Mouse (Mus musculus): ENCODE results near the gene Dusp27. TPM values are rescaled to one million over a fixed set of nuclear protein-coding genes. Genes with fewer than 3 reads are reported as not detected.

The Dusp27 gene
- total and polyA plus RNA-seq, 3 experiments, result 0.11 TPM; not detected in 2

DNA sequence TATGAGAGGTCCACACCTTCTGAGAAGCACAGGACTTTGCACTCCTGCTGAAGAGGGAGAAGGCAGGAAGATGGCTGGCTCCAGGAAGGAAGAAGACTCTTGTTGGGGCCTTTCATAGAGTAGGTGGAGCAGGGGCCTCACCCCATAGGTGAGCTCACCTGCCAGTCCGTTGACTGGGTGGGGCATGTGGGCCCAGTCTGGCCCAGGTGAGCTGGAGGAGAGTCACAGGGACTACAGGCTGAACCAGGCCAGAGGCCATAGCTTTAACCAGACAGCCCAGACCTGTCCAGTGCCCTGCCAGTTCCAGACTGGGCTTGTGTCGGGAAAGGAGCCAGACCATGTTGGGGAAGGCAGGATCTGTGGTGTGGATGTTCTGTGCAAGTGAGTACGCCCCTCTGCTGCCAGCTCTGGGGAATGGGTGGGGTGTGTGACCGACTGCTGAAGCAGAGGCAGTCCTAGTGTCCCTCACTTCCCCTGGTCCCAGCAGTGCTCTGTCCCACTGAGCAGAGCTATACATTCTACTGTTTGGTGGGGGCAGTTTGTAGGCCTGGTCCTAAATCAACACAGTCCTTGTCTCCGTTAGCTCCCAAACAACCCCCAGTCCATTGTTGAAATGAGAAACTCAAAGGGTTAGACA, 2.6 kb upstream of the Dusp27 start, which contains the start of gene Gpa33:
Gene Gpa33 (plus strand): TSS at position 15 of the 637 bp plus-strand sequence.
- no peak for DNase-seq (ENCODE audit: low spot score)
- TF ChIP-seq TAL1 (conservative IDR thresholded peaks at IDR 0.05; ENCODE audit: low read depth, low read length) (no peak), POLR2AphosphoS5 (IDR thresholded peaks at IDR 0.05; ENCODE audit: insufficient replicate concordance, low read depth, low read length) (no peak), GATA2 (IDR thresholded peaks at IDR 0.05; ENCODE audit: borderline replicate concordance, low read depth, low read length) (no peak), GATA1 (IDR thresholded peaks at IDR 0.05; ENCODE audit: borderline replicate concordance, low read length) (no peak)
- Histone ChIP-seq H3K9me3 (replicated peaks) (no peaks in the 10 kb centered on the region), H3K27me3 (ENCODE audit: insufficient read depth, low read length) (peaks cover 15% of the 10 kb centered on the region), H3K4me3 (ENCODE audit: low read depth, low read length) (no peak within 1 kb of the TSS), H3K4me1 (ENCODE audit: insufficient read depth, low read depth, low read length) (peaks cover 15% of the 10 kb centered on the region), H3K36me3 (replicated peaks) (no peaks in the 10 kb centered on the region)
- ATAC-seq (ENCODE audit: extremely low read depth, insufficient number of reproducible peaks, low FRiP score, poor library complexity, severe bottlenecking), result no peak

- H3K9me3 ChIP-seq (replicated peaks), result no peaks in the 10 kb centered on the region
- no peaks in the 10 kb centered on the region for H3K36me3 ChIP-seq (replicated peaks)
- H3K4me3 ChIP-seq (ENCODE audit: low read depth, low read length), result no peak overlapping the region
- TF ChIP-seq TAL1 (conservative IDR thresholded peaks at IDR 0.05; ENCODE audit: low read depth, low read length) (no peak), GATA1 (IDR thresholded peaks at IDR 0.05; ENCODE audit: borderline replicate concordance, low read length) (no peak), POLR2AphosphoS5 (IDR thresholded peaks at IDR 0.05; ENCODE audit: insufficient replicate concordance, low read depth, low read length) (no peak), GATA2 (IDR thresholded peaks at IDR 0.05; ENCODE audit: borderline replicate concordance, low read depth, low read length) (no peak), CTCF (IDR thresholded peaks at IDR 0.05; ENCODE audit: low read depth, low read length) (no peak)
- H3K4me1 ChIP-seq (ENCODE audit: insufficient read depth, low read depth, low read length), result peaks cover 18% of the 10 kb centered on the region
- DNase-seq (ENCODE audit: low spot score), result no peak
- H3K27me3 ChIP-seq (ENCODE audit: insufficient read depth, low read length), result peaks cover 15% of the 10 kb centered on the region
- ATAC-seq (ENCODE audit: extremely low read depth, insufficient number of reproducible peaks, low FRiP score, poor library complexity, severe bottlenecking), result no peak
These were observed 829 bp upstream of the Dusp27 start for GRCm38 (mm10) chr1:166128551-166128950.

DNA sequence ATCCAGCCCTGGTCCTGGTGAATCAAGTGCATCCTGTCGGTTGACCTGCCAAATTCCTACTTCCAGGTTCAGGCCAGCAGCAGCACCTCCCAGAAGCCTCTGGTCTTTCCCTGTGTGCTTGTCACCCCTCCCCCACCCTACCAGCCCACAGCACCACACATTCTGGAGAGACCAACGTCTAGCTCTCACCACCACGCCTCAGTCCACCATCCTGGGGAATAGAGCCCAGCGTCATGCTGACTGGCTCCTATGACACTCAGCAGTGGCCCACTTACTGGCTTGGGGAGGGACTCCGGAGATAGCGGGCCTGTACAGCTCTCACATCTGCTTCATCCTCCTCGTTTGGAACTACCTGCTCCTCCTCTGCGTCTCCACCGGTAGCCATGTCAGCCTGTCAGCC, 927 bp downstream of the Dusp27 start:
- Histone ChIP-seq H3K4me3 (ENCODE audit: low read depth, low read length) (no peak overlapping the region), H3K36me3 (replicated peaks) (no peaks in the 10 kb centered on the region), H3K27me3 (ENCODE audit: insufficient read depth, low read length) (peaks cover 12% of the 10 kb centered on the region), H3K9me3 (replicated peaks) (no peaks in the 10 kb centered on the region; the same call in 1 of the 2 replicates), H3K4me1 (ENCODE audit: insufficient read depth, low read depth, low read length) (peaks cover 14% of the 10 kb centered on the region; the same call in 1 of the 2 replicates)
- no peak for TF ChIP-seq GATA1 (IDR thresholded peaks at IDR 0.05; ENCODE audit: borderline replicate concordance, low read length)
- TF ChIP-seq TAL1 (conservative IDR thresholded peaks at IDR 0.05; ENCODE audit: low read depth, low read length), result no peak
- no peak for TF ChIP-seq CTCF (IDR thresholded peaks at IDR 0.05; ENCODE audit: low read depth, low read length)
- TF ChIP-seq GATA2 (IDR thresholded peaks at IDR 0.05; ENCODE audit: borderline replicate concordance, low read depth, low read length), result no peak
- no peak for TF ChIP-seq POLR2AphosphoS5 (IDR thresholded peaks at IDR 0.05; ENCODE audit: insufficient replicate concordance, low read depth, low read length)
- DNase-seq (ENCODE audit: low spot score), result no peak
- no peak for ATAC-seq (ENCODE audit: extremely low read depth, insufficient number of reproducible peaks, low FRiP score, poor library complexity, severe bottlenecking)

GRCm38 (mm10) chr1:166126290-166126689, 1.4 kb downstream of the Dusp27 start:
- no peak overlapping the region for H3K4me3 ChIP-seq (ENCODE audit: low read depth, low read length)
- peaks cover 7% of the 10 kb centered on the region for H3K27me3 ChIP-seq (ENCODE audit: insufficient read depth, low read length)
- H3K4me1 ChIP-seq (ENCODE audit: insufficient read depth, low read depth, low read length), result peaks cover 14% of the 10 kb centered on the region; the same call in 1 of the 2 replicates
- ATAC-seq (ENCODE audit: extremely low read depth, insufficient number of reproducible peaks, low FRiP score, poor library complexity, severe bottlenecking), result no peak
- TF ChIP-seq GATA2 (IDR thresholded peaks at IDR 0.05; ENCODE audit: borderline replicate concordance, low read depth, low read length), result no peak
- no peak for TF ChIP-seq TAL1 (conservative IDR thresholded peaks at IDR 0.05; ENCODE audit: low read depth, low read length)
- TF ChIP-seq GATA1 (IDR thresholded peaks at IDR 0.05; ENCODE audit: borderline replicate concordance, low read length), result no peak
- no peak for TF ChIP-seq POLR2AphosphoS5 (IDR thresholded peaks at IDR 0.05; ENCODE audit: insufficient replicate concordance, low read depth, low read length)
- no peak for TF ChIP-seq CTCF (IDR thresholded peaks at IDR 0.05; ENCODE audit: low read depth, low read length)
- no peak for DNase-seq (ENCODE audit: low spot score)
- no peaks in the 10 kb centered on the region for H3K36me3 ChIP-seq (replicated peaks)
- no peaks in the 10 kb centered on the region; the same call in 1 of the 2 replicates for H3K9me3 ChIP-seq (replicated peaks)

DNA sequence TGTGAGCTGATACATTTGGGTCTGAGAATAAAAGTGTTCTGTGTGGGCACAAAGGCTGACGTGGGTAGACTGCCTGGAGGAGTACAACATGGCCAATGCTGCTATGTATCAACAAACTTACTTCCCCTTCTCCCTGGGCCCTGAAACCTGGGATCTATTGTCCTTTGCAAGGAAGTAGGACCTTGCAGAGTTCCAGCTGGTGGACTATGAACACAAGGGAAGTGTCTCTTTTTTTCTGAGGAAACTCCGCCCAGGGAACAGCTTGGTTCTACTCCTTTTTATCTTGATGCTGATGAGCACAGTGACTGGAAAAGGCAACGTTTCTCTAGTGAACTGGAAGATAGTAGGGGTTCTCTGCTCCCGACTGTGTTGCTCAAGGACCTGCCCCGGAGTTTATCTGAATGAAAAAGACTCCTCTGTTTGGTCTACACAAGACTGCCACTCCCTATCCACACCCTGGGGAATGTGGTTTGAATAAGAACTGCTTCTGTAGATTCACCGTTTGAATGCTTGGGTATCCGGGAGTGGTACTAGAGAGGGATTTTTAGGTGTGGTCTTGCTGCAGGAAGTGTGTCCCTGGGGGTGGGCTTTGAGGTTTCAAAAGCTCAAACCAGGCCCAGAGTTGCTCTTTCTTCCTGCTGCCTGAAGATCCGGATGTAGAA, 2.7 kb downstream of the Dusp27 start:
- Histone ChIP-seq H3K36me3 (replicated peaks) (no peaks in the 10 kb centered on the region), H3K9me3 (replicated peaks) (no peaks in the 10 kb centered on the region; the same call in 1 of the 2 replicates), H3K4me3 (ENCODE audit: low read depth, low read length) (no peak overlapping the region), H3K27me3 (ENCODE audit: insufficient read depth, low read length) (no peaks in the 10 kb centered on the region), H3K4me1 (ENCODE audit: insufficient read depth, low read depth, low read length) (peaks cover 8% of the 10 kb centered on the region; the same call in 1 of the 2 replicates)
- DNase-seq (ENCODE audit: low spot score), result no peak
- no peak for TF ChIP-seq CTCF (IDR thresholded peaks at IDR 0.05; ENCODE audit: low read depth, low read length)
- TF ChIP-seq POLR2AphosphoS5 (IDR thresholded peaks at IDR 0.05; ENCODE audit: insufficient replicate concordance, low read depth, low read length), result no peak
- TF ChIP-seq GATA2 (IDR thresholded peaks at IDR 0.05; ENCODE audit: borderline replicate concordance, low read depth, low read length), result no peak
- TF ChIP-seq TAL1 (conservative IDR thresholded peaks at IDR 0.05; ENCODE audit: low read depth, low read length), result no peak
- TF ChIP-seq GATA1 (IDR thresholded peaks at IDR 0.05; ENCODE audit: borderline replicate concordance, low read length), result no peak
- ATAC-seq (ENCODE audit: extremely low read depth, insufficient number of reproducible peaks, low FRiP score, poor library complexity, severe bottlenecking), result peak; percentile 34; the same call in 1 of the 2 replicates

DNA sequence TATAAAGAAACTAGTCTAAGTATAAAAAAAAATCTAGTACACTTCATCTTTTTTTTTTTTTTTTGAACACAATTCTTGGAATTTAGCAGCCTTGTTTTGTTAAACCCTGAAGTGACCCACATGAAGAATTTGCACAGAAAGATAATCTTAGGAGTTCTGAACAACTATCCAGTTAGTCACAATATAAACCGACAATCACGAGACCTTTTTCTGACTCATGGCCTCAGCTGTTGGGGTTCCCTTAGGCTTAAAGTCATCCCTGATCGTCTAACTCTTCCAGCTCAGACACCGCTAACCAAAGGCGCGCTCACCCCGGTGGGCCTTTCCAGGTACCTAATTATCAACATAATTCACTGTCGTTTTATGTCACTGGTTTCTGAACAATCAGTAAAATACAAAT, 4.0 kb downstream of the Dusp27 start:
- ATAC-seq (ENCODE audit: extremely low read depth, insufficient number of reproducible peaks, low FRiP score, poor library complexity, severe bottlenecking), result no peak
- Histone ChIP-seq H3K4me1 (ENCODE audit: insufficient read depth, low read depth, low read length) (peaks cover 7% of the 10 kb centered on the region; the same call in 1 of the 2 replicates), H3K4me3 (ENCODE audit: low read depth, low read length) (no peak overlapping the region), H3K27me3 (ENCODE audit: insufficient read depth, low read length) (no peaks in the 10 kb centered on the region), H3K9me3 (replicated peaks) (no peaks in the 10 kb centered on the region; the same call in 1 of the 2 replicates), H3K36me3 (replicated peaks) (no peaks in the 10 kb centered on the region)
- no peak for DNase-seq (ENCODE audit: low spot score)
- TF ChIP-seq GATA2 (IDR thresholded peaks at IDR 0.05; ENCODE audit: borderline replicate concordance, low read depth, low read length) (no peak), GATA1 (IDR thresholded peaks at IDR 0.05; ENCODE audit: borderline replicate concordance, low read length) (no peak), CTCF (IDR thresholded peaks at IDR 0.05; ENCODE audit: low read depth, low read length) (no peak), TAL1 (conservative IDR thresholded peaks at IDR 0.05; ENCODE audit: low read depth, low read length) (no peak), POLR2AphosphoS5 (IDR thresholded peaks at IDR 0.05; ENCODE audit: insufficient replicate concordance, low read depth, low read length) (no peak)

All from G1E (cell line).